Mouse (Mus musculus) G1E (cell line): ENCODE data around the gene Usp3. TPM values are rescaled to one million over a fixed set of nuclear protein-coding genes. Genes with fewer than 3 reads are reported as not detected.

Source experiments
- ATAC-seq: 2 replicates; pipeline ENCODE4 v1.8.0; 2016; ENCODE audit warnings: mild to moderate bottlenecking; ENCODE audit not compliant: insufficient number of reproducible peaks, poor library complexity, low FRiP score, severe bottlenecking; ENCODE audit errors: extremely low read depth
- DNase-seq: peaks from one replicate; pipeline ENCODE4 v3.0.0; 2012; ENCODE audit warnings: low spot score
- H3K27me3 ChIP-seq: 2 replicates; pipeline ENCODE4 v1.6.1; 2012; ENCODE audit warnings: mild to moderate bottlenecking, low read length, inconsistent platforms; ENCODE audit not compliant: insufficient read depth
- H3K36me3 ChIP-seq: replicated peaks from 2 replicates; pipeline ENCODE3; 2012; ENCODE audit warnings: mild to moderate bottlenecking, inconsistent platforms
- H3K4me1 ChIP-seq: 2 replicates; pipeline ENCODE4 v1.6.1; 2012; ENCODE audit warnings: low read depth, low read length, inconsistent platforms, mixed read lengths; ENCODE audit not compliant: insufficient read depth
- H3K4me3 ChIP-seq: 2 replicates; pipeline ENCODE4 v1.5.1; 2012; ENCODE audit warnings: low read depth, mild to moderate bottlenecking, inconsistent platforms, low read length, moderate library complexity, mixed read lengths
- H3K9me3 ChIP-seq: replicated peaks from 2 replicates; pipeline ENCODE4 v1.6.1; 2012; ENCODE audit warnings: inconsistent platforms
- CTCF ChIP-seq: IDR thresholded peaks from 2 replicates; pipeline ENCODE4 v1.5.1; 2012; ENCODE audit warnings: low read depth, low read length, inconsistent platforms, mixed read lengths
- GATA1 ChIP-seq: IDR thresholded peaks from 2 replicates; pipeline ENCODE4 v1.6.1; 2012; ENCODE audit warnings: borderline replicate concordance, low read length, inconsistent platforms, mixed read lengths
- GATA2 ChIP-seq: IDR thresholded peaks from 2 replicates; pipeline ENCODE4 v1.6.1; 2012; ENCODE audit warnings: low read depth, low read length, inconsistent platforms, borderline replicate concordance
- POLR2AphosphoS5 ChIP-seq: IDR thresholded peaks from 2 replicates; pipeline ENCODE4 v1.6.1; 2012; ENCODE audit warnings: low read depth, low read length, inconsistent platforms; ENCODE audit not compliant: insufficient replicate concordance
- TAL1 ChIP-seq: conservative IDR thresholded peaks from 2 replicates; pipeline ENCODE4 v1.6.1; 2012; ENCODE audit warnings: low read depth, low read length, inconsistent platforms, mixed read lengths
- polyA plus RNA-seq: library from polyadenylated mRNA; stranded (reverse); fragments of >175 nt; gene quantifications from 2 replicates; pipeline ENCODE4 v1.2.3, GENCODE M21; 2012
- total RNA-seq, 2 experiments: library from RNA; stranded (forward) in 1 of 2; stranded (reverse) in 1 of 2; fragments of 200-1000 nt in 1 of 2; fragments of >200 nt in 1 of 2; fragmentation: Nextera tagmentation in 1 of 2; gene quantifications; 2 replicates each; pipeline ENCODE4 v1.2.3; 2014 to 2017

Gene Usp3
- total and polyA plus RNA-seq, 3 experiments, result 12.8 to 73.9 (median 35.5) TPM

GRCm38 (mm10) chr9:66580722-66581121 lies 12.2 kb downstream of the Usp3 start:
- TF ChIP-seq TAL1, result no peak
- no peak for TF ChIP-seq GATA2
- no peak for TF ChIP-seq CTCF
- no peak for TF ChIP-seq GATA1
- TF ChIP-seq POLR2AphosphoS5, result no peak
- ATAC-seq, result no peak
- no peak for DNase-seq

GRCm38 (mm10) chr9:66575878-66576238 lies 17.1 kb downstream of the Usp3 start:
- H3K27me3 ChIP-seq, result no peaks in the 10 kb centered on the region
- peaks cover 17% of the 10 kb centered on the region for H3K36me3 ChIP-seq
- no peak for TF ChIP-seq GATA1
- TF ChIP-seq POLR2AphosphoS5, result no peak
- no peak for TF ChIP-seq GATA2
- TF ChIP-seq CTCF, result no peak
- TF ChIP-seq TAL1, result no peak; the same call in 1 of the 2 replicates
- H3K9me3 ChIP-seq, result no peaks in the 10 kb centered on the region
- DNase-seq (no peak), ATAC-seq (no peak)
- no peak overlapping the region for H3K4me3 ChIP-seq
- peaks cover 25% of the 10 kb centered on the region; the same call in 1 of the 2 replicates for H3K4me1 ChIP-seq

More at GRCm38 (mm10) chr9:66580722-66581121, 12.2 kb downstream of the Usp3 start:
- Histone ChIP-seq H3K36me3 (peaks cover 12% of the 10 kb centered on the region), H3K27me3 (no peaks in the 10 kb centered on the region), H3K9me3 (no peaks in the 10 kb centered on the region), H3K4me3 (no peak overlapping the region), H3K4me1 (peaks cover 9% of the 10 kb centered on the region; the same call in 1 of the 2 replicates)

- Histone ChIP-seq H3K4me1 (peaks cover 25% of the 10 kb centered on the region; the same call in 1 of the 2 replicates), H3K4me3 (no peak overlapping the region), H3K9me3 (no peaks in the 10 kb centered on the region), H3K27me3 (no peaks in the 10 kb centered on the region), H3K36me3 (peaks cover 17% of the 10 kb centered on the region)
- DNase-seq, result no peak
- ATAC-seq, result no peak
- TF ChIP-seq TAL1 (no peak), GATA2 (no peak), POLR2AphosphoS5 (no peak), CTCF (no peak), GATA1 (no peak)
Observed at GRCm38 (mm10) chr9:66575041-66575877, 17.7 kb downstream of the Usp3 start.

GRCm38 (mm10) chr9:66571986-66572700 lies 20.8 kb downstream of the Usp3 start:
- DNase-seq, result no peak
- no peak for ATAC-seq
- no peaks in the 10 kb centered on the region for H3K9me3 ChIP-seq
- peaks cover 26% of the 10 kb centered on the region for H3K4me1 ChIP-seq
- TF ChIP-seq CTCF, result no peak
- no peak for TF ChIP-seq POLR2AphosphoS5
- TF ChIP-seq GATA2, result no peak
- no peak for TF ChIP-seq GATA1
- no peak for TF ChIP-seq TAL1
- H3K4me3 ChIP-seq, result no peak overlapping the region
- peaks cover 10% of the 10 kb centered on the region for H3K36me3 ChIP-seq
- H3K27me3 ChIP-seq, result no peaks in the 10 kb centered on the region

GRCm38 (mm10) chr9:66562215-66562614 lies 30.7 kb downstream of the Usp3 start:
- DNase-seq, result no peak
- Histone ChIP-seq H3K4me3 (no peak overlapping the region), H3K4me1 (peaks cover 10% of the 10 kb centered on the region), H3K9me3 (no peaks in the 10 kb centered on the region), H3K36me3 (peaks cover 12% of the 10 kb centered on the region), H3K27me3 (no peaks in the 10 kb centered on the region)
- no peak for TF ChIP-seq CTCF
- no peak for TF ChIP-seq POLR2AphosphoS5
- TF ChIP-seq TAL1, result no peak
- ATAC-seq, result no peak

- DNase-seq, result no peak
- H3K9me3 ChIP-seq, result no peaks in the 10 kb centered on the region
- peaks cover 12% of the 10 kb centered on the region for H3K36me3 ChIP-seq
- no peak overlapping the region for H3K4me3 ChIP-seq
- peaks cover 10% of the 10 kb centered on the region for H3K4me1 ChIP-seq
- TF ChIP-seq CTCF, result no peak
- TF ChIP-seq POLR2AphosphoS5, result no peak
- no peak for TF ChIP-seq TAL1
- TF ChIP-seq GATA2, result no peak
- TF ChIP-seq GATA1, result no peak
- ATAC-seq, result no peak
- no peaks in the 10 kb centered on the region for H3K27me3 ChIP-seq
Observed at GRCm38 (mm10) chr9:66561496-66561895, 31.4 kb downstream of the Usp3 start.
